Mouse (Mus musculus) testis, adult 2 months (tissue): ENCODE data around the gene Retnla.

Experiments used
- CTCF ChIP-seq: fragments of 200-500 bp; IDR thresholded peaks from 2 replicates; pipeline ENCODE4 v1.5.1; 2012; ENCODE audit warnings: low read depth, mild to moderate bottlenecking, inconsistent platforms, low read length, moderate library complexity; ENCODE audit not compliant: control insufficient read depth, insufficient read depth, insufficient replicate concordance
- POLR2A ChIP-seq: fragments of 200-500 bp; IDR thresholded peaks from 2 replicates; pipeline ENCODE4 v1.6.1; 2012; ENCODE audit warnings: low read depth, mild to moderate bottlenecking, inconsistent platforms, low read length, moderate library complexity; ENCODE audit not compliant: control insufficient read depth

GRCm38 (mm10) chr16:48890733-48891132 lies 48.4 kb downstream of the Retnla start:
- TF ChIP-seq CTCF (no peak), POLR2A (no peak)
